Mouse (Mus musculus) kidney, postnatal 0 days (tissue): ENCODE results near the gene Maea. TPM values are rescaled to one million over a fixed set of nuclear protein-coding genes. Genes with fewer than 3 reads are reported as not detected.

Experiments
- ATAC-seq: fragments of 200-750 bp; cut with Nextera tagmentation; replicated peaks from 2 replicates; pipeline ENCODE4 v1.8.0; 2017; ENCODE audit warnings: low read depth, moderate number of reproducible peaks, moderate TSS enrichment, moderate library complexity; ENCODE audit not compliant: low FRiP score
- DNase-seq: peaks from one replicate; pipeline ENCODE4 v3.0.0-alpha.2; 2016; ENCODE audit warnings: low spot score
- H3K27ac ChIP-seq: fragments of 300-500 bp; sonication (generic); 2 replicates; pipeline ENCODE4 v1.5.1; 2014; ENCODE audit warnings: mild to moderate bottlenecking
- H3K27me3 ChIP-seq: fragments of 300-500 bp; sonication (generic); 2 replicates; pipeline ENCODE4 v1.6.1; 2014; ENCODE audit warnings: low read length, mixed read lengths; ENCODE audit not compliant: insufficient read depth
- H3K36me3 ChIP-seq: fragments of 300-500 bp; sonication (generic); 2 replicates; pipeline ENCODE4 v1.6.1; 2014; ENCODE audit warnings: low read length, mixed read lengths; ENCODE audit not compliant: insufficient read depth
- H3K4me1 ChIP-seq: fragments of 300-500 bp; sonication (generic); replicated peaks from 2 replicates; pipeline ENCODE4 v1.6.1; 2014; ENCODE audit warnings: antibody characterized with exemption, low read length, mixed read lengths; ENCODE audit not compliant: insufficient read depth
- H3K4me2 ChIP-seq: fragments of 300-500 bp; sonication (generic); 2 replicates; pipeline ENCODE4 v1.6.1; 2014; ENCODE audit warnings: mild to moderate bottlenecking, low read length, moderate library complexity, mixed read lengths
- H3K4me3 ChIP-seq: fragments of 300-500 bp; sonication (generic); replicated peaks from 2 replicates; pipeline ENCODE4 v1.5.1; 2014; ENCODE audit warnings: low read depth, low read length
- H3K9ac ChIP-seq: fragments of 300-500 bp; sonication (generic); 2 replicates; pipeline ENCODE4 v1.6.1; 2014; ENCODE audit warnings: low read depth, low read length
- H3K9me3 ChIP-seq: fragments of 300-500 bp; sonication (generic); replicated peaks from 2 replicates; pipeline ENCODE4 v1.6.1; 2016; ENCODE audit warnings: low read length, inconsistent platforms, mixed read lengths
- CTCF ChIP-seq: IDR thresholded peaks from 2 replicates; pipeline ENCODE4 v1.5.1; 2016; ENCODE audit warnings: antibody characterized with exemption, low read depth, mild to moderate bottlenecking, moderate library complexity
- WGBS: fragments of 180-500 bp; shearing (Covaris S2); extraction: QIAGEN DNeasy Blood & Tissue Kit; methylation state at CpG from one replicate; pipeline ENCODE4 v1.1.7; 2014; 5-methylcytosine and 5-hydroxymethylcytosine counted together
- polyA plus RNA-seq: library from polyadenylated mRNA; unstranded; fragments of >200 nt; fragmentation: Nextera tagmentation; extraction: Ambion mirVana; gene quantifications from 2 replicates; pipeline ENCODE4 v1.2.1, GENCODE M21; 2015

The Maea gene
- polyA plus RNA-seq, 1 experiment from 2014 or later = 125 TPM

- no peaks in the 10 kb centered on the region for H3K27me3 ChIP-seq
- ATAC-seq (no peak), DNase-seq (no peak)
- H3K9ac ChIP-seq = no peak overlapping the region
- H3K27ac ChIP-seq = no peak overlapping the region
- no peak for TF ChIP-seq CTCF
- H3K4me1 ChIP-seq = no peaks in the 10 kb centered on the region
- H3K9me3 ChIP-seq = no peaks in the 10 kb centered on the region
- H3K4me3 ChIP-seq = no peak overlapping the region
- 87% methylated on average over 11 of the region's 11 CpGs for WGBS
- H3K4me2 ChIP-seq = no peak overlapping the region
- peaks cover 60% of the 10 kb centered on the region for H3K36me3 ChIP-seq
These were observed 52.2 kb downstream of the Maea start for GRCm38 (mm10) chr5:33387550-33387949.

- Histone ChIP-seq H3K4me2 (no peak overlapping the region), H3K4me3 (no peak overlapping the region), H3K27me3 (no peaks in the 10 kb centered on the region), H3K27ac (no peak overlapping the region), H3K9ac (no peak overlapping the region), H3K4me1 (no peaks in the 10 kb centered on the region), H3K9me3 (no peaks in the 10 kb centered on the region), H3K36me3 (peaks cover 36% of the 10 kb centered on the region)
- peak; percentile 99 for TF ChIP-seq CTCF
- DNase-seq = peak; percentile 92
- ATAC-seq = 0 out of 2 replicates have a peak, but pooled peaks have one; percentile 36
- WGBS = 15% methylated on average over 7 of the region's 7 CpGs
These were observed 58.5 kb downstream of the Maea start for GRCm38 (mm10) chr5:33393803-33394202.

DNA sequence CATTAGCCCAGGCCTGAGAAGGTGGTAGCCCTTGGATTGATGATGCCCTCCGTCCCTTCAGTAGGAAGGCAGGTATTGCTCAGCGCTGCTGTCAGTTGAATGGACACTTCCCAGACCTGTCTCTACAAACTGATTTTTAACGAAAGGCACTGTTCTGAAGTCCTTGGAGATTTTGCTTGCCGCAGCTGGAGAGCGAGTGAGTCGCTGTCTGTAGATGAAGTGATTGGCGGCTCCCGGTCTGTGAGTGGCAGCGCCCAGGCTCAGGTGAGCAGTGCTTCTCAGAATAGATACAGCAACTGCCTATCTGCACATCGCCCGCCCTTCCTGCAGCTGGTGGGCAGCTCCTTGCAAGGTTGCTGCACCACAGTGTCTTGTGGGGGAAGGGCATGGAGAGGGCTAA, 60.4 kb downstream of the Maea start:
- Histone ChIP-seq H3K4me2 (no peak overlapping the region), H3K9ac (no peak overlapping the region), H3K27me3 (no peaks in the 10 kb centered on the region), H3K4me1 (no peaks in the 10 kb centered on the region), H3K9me3 (no peaks in the 10 kb centered on the region), H3K27ac (no peak overlapping the region), H3K4me3 (no peak overlapping the region), H3K36me3 (0 out of 2 replicates have a peak, but pooled peaks cover 26% of the 10 kb centered on the region)
- WGBS = 93% methylated on average over 11 of the region's 11 CpGs
- DNase-seq = no peak
- TF ChIP-seq CTCF = no peak
- no peak for ATAC-seq

DNA sequence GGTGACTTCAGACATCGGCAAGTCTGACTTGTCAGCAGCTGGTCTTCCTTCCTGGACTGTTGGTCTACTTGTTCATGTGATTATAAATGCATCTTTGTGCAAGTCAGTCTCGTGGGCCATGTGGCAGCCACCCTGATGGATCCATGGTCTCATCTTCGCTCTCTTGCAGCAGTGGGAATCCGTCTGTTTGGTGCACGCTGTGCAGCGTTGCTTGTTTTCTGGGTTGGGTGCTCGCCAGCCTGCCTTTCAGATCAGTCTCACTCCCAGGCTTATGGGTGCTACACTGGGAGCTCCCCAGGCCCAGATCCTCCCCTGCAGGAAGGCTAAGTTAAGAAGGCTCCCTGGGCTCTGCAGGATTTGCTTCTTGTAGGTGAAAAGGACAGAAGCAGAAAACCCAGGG, 61.5 kb downstream of the Maea start:
- 0 out of 2 replicates have a peak, but pooled peaks cover 19% of the 10 kb centered on the region for H3K36me3 ChIP-seq
- ATAC-seq (no peak), DNase-seq (no peak)
- H3K9ac ChIP-seq = no peak overlapping the region
- H3K27me3 ChIP-seq = no peaks in the 10 kb centered on the region
- H3K4me2 ChIP-seq = no peak overlapping the region
- TF ChIP-seq CTCF = no peak
- 86% methylated on average over 7 of the region's 7 CpGs for WGBS
- H3K4me1 ChIP-seq = no peaks in the 10 kb centered on the region
- H3K27ac ChIP-seq = no peak overlapping the region
- no peaks in the 10 kb centered on the region for H3K9me3 ChIP-seq
- H3K4me3 ChIP-seq = no peak overlapping the region

DNA sequence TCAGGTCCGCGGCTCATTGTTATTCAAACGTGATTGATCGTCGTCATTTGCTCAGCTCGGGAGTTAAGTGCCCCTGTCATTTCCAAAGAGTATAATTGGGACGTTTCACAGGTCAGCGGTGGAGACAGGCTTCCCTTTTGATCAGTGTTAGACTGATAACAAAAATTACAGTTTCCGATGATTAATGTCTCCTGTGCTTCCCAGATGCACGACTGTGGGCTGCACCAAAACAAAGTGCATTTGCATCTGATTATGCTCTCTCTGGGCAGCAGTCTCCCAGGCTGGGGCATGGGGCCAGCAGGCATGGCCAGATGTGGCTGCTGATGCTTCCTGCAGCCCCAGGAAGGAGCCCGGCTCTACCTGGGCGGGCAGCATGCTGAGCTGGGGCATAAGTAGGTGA, 65.5 kb downstream of the Maea start:
- ATAC-seq = no peak
- no peak overlapping the region for H3K4me2 ChIP-seq

DNA sequence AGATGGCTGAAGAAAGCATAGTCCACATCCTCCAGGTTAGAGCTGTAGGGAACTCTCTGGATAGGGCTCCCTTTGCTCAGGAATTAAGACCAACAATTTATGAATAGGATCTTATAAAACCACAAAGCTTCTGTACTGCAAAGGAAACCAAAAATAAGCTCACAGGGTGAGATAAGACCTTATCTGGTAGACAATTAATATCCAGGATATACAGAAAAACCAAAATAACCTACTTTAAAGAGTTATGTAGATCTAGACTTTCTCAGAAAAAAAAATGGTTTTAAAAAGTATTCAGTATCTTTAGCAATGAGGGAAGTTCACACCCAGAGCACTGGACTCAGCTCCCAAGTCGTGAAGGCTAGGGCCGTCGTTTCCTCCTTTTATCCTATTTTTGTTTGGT, 85.0 kb downstream of the Maea start:
- Histone ChIP-seq H3K4me1 (no peaks in the 10 kb centered on the region), H3K36me3 (peaks cover 7% of the 10 kb centered on the region; the same call in 1 of the 2 replicates), H3K4me3 (no peak overlapping the region), H3K27me3 (no peaks in the 10 kb centered on the region), H3K4me2 (no peak overlapping the region), H3K9me3 (no peaks in the 10 kb centered on the region), H3K9ac (no peak overlapping the region), H3K27ac (no peak overlapping the region)
- 68% methylated on average over 3 of the region's 3 CpGs for WGBS
- ATAC-seq = no peak
- no peak for TF ChIP-seq CTCF
- DNase-seq = no peak

More for the DNA sequence above, 65.5 kb downstream of the Maea start:
- no peak for DNase-seq
- no peak overlapping the region for H3K4me3 ChIP-seq
- no peaks in the 10 kb centered on the region for H3K9me3 ChIP-seq
- TF ChIP-seq CTCF = no peak
- no peaks in the 10 kb centered on the region for H3K4me1 ChIP-seq
- 58% methylated on average over 12 of the region's 12 CpGs for WGBS
- H3K27ac ChIP-seq = no peak overlapping the region
- H3K36me3 ChIP-seq = peaks cover 6% of the 10 kb centered on the region; the same call in 1 of the 2 replicates
- H3K9ac ChIP-seq = no peak overlapping the region
- no peaks in the 10 kb centered on the region for H3K27me3 ChIP-seq

Other genes with a start within 250 kb of the Maea start
- gene Slc5a1, start 231.3 kb upstream of the Maea start, polyA plus RNA-seq = 21.2 and 24.2 TPM in 2 replicates
- 6.7 and 7.4 TPM in 2 replicates for gene Spon2, start 117.1 kb upstream of the Maea start, polyA plus RNA-seq
- gene Ctbp1, start 60.5 kb upstream of the Maea start, polyA plus RNA-seq = 252 and 261 TPM in 2 replicates
- 7.7 and 7.8 TPM in 2 replicates for gene Uvssa, start 43.0 kb downstream of the Maea start, polyA plus RNA-seq
- gene Nkx1-1, start 98.5 kb downstream of the Maea start, polyA plus RNA-seq = not detected in 2 replicates